Mouse (Mus musculus) kidney, adult 8-10 months (tissue): ENCODE results near the gene Slc6a5.
"Not testable (repeated sequence)": the region's sequence is repeated elsewhere in the genome, so short reads cannot be mapped to it uniquely, and the experiment has no call there.

Experiments
- DNase-seq, 2 experiments: peaks; one replicate each; pipeline ENCODE4 v3.0.0; 2022

The Slc6a5 gene

DNA sequence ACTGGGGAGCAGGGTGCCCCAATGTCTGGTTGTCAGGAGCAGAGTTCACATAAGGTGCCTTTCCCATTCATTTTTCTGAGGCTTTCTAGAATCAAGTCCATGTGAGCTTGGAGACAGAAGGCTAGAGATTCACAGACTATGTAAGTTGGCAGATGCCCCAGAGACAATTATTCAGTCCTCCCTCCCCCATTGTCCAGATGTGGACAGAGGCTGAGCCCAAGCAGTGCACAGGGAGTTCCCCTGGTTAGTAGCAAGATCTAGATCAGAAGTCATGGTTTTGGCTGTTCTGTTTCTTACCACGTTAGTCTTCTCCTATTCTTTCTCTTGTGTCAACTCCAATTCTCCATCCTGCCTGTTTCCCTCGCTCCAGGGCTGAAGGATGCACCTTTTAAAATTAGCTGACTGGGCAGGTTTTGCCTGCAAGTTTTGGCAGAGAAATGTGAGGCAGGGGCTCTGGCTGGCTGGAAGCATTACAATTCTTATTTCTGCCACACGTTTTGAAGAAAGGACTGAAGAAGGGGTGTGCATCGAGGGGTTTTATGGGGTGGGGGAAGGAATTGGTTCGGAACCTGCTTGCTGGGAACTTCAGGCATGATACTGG is 3.9 kb downstream of the Slc6a5 start:
- no peak for DNase-seq

DNA sequence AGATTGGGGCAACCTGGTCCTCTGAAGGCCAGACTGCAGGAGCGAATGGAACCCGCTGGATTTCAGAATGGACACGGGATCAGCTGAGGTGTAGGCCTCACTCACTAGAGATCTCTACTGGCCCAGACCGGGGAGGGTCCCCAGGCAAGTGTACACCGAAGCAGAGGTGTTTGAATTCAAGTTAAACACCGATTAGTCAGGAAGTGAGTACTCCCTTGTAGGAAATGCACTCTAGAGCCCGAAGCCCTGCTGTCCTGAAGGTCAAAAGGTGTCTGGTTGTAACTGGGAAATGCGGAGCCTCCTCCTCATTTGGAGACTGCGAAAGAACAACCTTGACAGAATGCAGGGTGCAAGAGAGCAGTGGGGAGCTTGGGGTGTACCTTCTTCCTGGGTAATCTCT is 5.0 kb downstream of the Slc6a5 start:
- DNase-seq: no peak

DNA sequence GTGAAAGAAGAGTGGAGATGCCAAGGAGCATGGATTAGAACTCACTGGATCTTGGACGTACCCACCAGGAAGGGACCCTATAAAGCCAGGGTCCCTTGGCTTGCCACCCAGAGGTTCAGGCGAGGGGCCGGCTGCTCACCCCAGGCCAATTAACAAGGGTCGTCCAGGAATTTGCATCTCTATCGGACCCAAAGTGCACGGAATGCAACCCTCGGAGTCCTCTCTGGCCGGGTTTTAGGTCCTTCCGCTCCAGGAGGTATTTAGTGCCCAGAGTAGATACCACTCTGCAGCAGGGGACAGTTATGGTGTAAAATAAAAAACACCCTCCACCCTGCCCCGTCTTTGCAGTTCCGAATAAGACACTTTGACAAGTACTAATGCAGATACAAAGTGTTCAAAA is 5.5 kb downstream of the Slc6a5 start:
- no peak for DNase-seq

DNA sequence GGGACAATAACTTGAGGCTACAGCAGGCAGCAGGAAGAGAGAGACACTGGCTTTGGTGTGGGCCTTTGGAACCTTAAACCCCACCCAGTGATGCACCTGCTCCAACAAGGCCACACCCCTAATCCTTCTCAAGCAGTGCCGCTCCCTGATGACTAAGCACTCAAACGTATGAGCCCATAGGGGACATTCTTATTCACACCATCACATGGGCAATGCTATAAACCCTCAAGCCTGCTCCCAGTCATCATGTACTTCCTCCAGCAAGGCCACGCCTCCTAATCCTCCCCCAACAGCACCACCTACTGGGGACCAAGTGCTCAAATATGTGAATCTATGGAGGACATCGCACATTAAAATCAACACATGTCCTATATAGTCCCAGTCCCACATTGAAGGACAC is 9.5 kb downstream of the Slc6a5 start:
- no peak for DNase-seq

GRCm38 (mm10) chr7:49920751-49921150 is 10.8 kb downstream of the Slc6a5 start:
- DNase-seq: no peak

GRCm38 (mm10) chr7:49922928-49923327 is 13.0 kb downstream of the Slc6a5 start:
- DNase-seq: no peak

- peak; percentile 48 to 75 for DNase-seq
Observed at GRCm38 (mm10) chr7:49923376-49923775, 13.4 kb downstream of the Slc6a5 start.

GRCm38 (mm10) chr7:49928571-49928970 is 18.6 kb downstream of the Slc6a5 start:
- no peak for DNase-seq

DNA sequence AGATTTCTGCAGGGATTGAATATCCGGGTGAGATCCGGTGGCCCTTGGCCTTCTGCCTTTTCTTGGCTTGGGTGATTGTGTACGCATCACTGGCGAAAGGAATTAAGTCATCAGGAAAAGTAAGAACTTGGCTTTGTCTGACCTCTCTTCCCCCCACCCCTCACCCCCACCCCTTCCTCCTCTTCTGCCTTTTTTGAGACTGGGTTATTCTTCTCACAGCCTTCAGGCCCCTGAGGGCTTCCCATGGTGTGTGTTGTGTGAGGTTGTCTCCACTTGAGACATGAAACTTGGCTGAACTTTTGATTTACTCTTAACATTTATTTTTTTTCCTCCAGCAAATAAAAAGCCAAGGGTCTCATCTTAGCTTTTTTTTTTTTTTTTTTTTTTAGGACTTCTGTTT is 20.1 kb downstream of the Slc6a5 start:
- no peak for DNase-seq

- not testable (repeated sequence) for DNase-seq
Observed at GRCm38 (mm10) chr7:49933386-49934115, 23.6 kb downstream of the Slc6a5 start.

DNA sequence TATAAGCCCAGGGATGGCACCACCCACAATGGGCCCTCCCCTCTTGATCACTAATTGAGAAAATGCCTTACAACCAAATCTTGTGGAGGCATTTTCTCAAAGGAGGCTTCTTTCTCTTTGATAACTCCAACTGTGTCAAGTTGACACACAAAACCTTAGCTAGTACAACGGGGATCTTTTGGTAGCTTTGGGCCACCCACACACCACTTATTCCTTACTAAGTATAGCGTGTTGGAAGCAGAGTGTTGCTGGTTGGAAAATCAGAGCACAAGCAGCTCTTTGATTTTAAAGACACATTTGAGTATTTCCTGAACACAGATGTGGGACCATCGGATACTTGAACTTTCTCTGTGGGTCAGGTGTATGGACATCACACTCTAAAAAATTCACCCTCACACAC is 26.9 kb downstream of the Slc6a5 start:
- DNase-seq: no peak

DNA sequence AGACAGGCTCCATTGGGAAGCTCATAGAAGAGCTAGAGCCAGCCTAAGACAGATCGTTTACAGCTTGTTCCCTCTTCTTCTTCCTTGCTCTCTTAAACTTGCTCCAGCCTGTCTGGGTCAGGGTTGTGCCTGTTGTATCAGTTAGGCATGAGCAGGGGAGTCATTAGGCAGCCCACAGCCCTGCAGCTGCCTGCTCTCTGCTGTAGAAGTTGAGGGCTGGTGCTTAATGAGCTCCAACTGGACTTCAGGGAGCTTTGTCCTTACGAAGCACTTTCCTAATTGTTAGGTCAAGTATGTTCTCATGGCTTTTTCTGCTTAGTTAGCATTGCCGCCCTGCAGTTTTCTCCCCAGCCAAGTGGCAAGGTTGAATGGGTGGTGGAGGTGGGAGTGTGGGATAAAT is 32.1 kb downstream of the Slc6a5 start:
- DNase-seq: no peak

- no peak for DNase-seq
Observed at GRCm38 (mm10) chr7:49942490-49942889, 32.5 kb downstream of the Slc6a5 start.

DNA sequence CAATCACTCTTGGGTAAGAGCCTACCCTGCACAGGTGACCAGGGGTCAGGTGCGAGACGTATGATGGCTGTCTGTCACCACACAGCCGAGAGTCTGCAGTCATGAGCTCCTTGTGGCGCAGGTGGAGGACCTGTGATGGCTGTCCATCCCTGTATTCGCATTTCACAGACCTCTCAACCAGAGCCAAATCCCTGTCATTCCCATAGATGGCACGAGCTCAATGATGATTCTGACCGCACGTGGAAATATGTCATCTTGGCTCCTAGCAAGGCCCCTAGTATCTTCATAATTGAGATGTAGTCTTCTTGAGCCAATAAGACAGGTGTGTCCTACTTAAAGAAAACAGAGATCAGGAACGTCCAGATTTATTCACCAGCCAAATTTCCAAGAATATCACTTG is 36.7 kb downstream of the Slc6a5 start:
- DNase-seq: no peak

GRCm38 (mm10) chr7:49953546-49954181 is 43.7 kb downstream of the Slc6a5 start:
- DNase-seq: peak in 1 of 2 experiments; percentile 9

DNA sequence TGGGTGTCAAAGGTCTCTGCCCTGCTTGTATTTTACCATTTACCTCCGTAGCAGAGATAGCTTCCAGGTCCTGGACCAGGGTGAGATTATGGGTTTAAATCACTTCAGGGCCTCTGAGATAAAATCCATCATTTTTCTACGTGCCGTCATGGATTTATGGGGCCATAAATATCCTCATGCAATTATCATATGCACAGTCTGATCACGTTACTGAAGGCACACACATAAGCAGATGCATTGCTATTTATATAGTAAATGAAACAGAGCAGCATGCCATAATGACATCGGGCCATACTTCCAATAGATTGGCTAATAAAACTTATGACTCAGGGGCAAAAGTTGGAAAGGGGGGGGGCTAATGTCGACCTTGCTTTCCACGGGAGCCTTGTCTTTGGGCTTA is 44.9 kb downstream of the Slc6a5 start:
- DNase-seq: no peak

- peak; percentile 23 to 38 for DNase-seq
Observed at GRCm38 (mm10) chr7:49957142-49957541, 47.2 kb downstream of the Slc6a5 start.

GRCm38 (mm10) chr7:49963764-49964163 is 53.8 kb downstream of the Slc6a5 start:
- no peak for DNase-seq

GRCm38 (mm10) chr7:49969516-49969915 is 59.6 kb downstream of the Slc6a5 start:
- no peak for DNase-seq

GRCm38 (mm10) chr7:49974841-49975440 is 65.0 kb downstream of the Slc6a5 start, which contains the start of gene Nell1:
Nell1 (plus strand) TSS chr7:49974864.
- DNase-seq: no peak

GRCm38 (mm10) chr7:49975441-49976121 is 65.6 kb downstream of the Slc6a5 start:
- DNase-seq: no peak

GRCm38 (mm10) chr7:49981511-49982227 is 71.7 kb downstream of the Slc6a5 start:
- no peak for DNase-seq
